Mouse (Mus musculus) ovary, adult 18-20 months (tissue): ENCODE results near the gene Foxo1.
A peak's percentile ranks its signal among the peaks of the same experiment; 100 is the strongest.

Experiments
- DNase-seq: peaks from one replicate; pipeline ENCODE4 v3.0.0; 2022; ENCODE audit warnings: low spot score, mixed read lengths

Gene Foxo1

GRCm38 (mm10) chr3:52308586-52309321, 40.6 kb downstream of the Foxo1 start:
- DNase-seq: no peak

DNA sequence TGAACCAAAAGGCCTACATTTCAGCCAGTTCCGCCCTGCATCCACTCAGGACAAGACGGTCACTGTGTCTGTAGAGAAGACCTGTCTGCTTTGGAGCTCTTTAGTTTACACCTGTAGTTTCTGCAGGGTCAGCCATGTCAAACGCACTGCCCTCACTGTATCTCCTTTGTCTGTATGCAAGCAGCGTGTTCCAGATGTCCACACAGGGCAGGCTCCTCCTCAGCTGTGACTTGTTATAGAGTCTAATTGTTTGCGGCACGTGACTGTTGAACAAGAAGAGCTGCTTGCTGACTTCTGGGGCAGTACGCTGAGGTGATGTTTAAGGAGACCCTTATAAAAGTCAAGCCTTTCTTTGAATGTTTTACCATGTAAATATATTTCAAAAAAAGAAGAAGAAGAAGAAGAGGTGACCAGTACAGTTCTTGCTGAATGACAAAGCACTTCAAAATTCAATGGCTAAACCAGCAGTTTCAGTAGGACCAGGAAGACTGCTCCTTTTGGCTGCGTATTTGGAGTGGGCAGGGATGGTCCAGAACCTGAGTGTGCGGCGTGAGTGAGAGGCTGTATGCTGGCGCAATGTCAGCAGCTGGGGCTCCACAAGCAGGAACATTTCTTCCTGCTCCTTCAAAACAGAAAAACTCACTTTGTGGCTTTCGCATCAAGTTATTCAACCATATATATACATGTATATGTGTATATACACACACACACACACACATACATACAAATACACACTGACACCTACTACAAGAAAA, 52.6 kb downstream of the Foxo1 start:
- DNase-seq: no peak

- DNase-seq: no peak
Observed at GRCm38 (mm10) chr3:52322401-52323385, 54.6 kb downstream of the Foxo1 start.

- DNase-seq: no peak
Observed at GRCm38 (mm10) chr3:52325006-52325405, 56.9 kb downstream of the Foxo1 start.

DNA sequence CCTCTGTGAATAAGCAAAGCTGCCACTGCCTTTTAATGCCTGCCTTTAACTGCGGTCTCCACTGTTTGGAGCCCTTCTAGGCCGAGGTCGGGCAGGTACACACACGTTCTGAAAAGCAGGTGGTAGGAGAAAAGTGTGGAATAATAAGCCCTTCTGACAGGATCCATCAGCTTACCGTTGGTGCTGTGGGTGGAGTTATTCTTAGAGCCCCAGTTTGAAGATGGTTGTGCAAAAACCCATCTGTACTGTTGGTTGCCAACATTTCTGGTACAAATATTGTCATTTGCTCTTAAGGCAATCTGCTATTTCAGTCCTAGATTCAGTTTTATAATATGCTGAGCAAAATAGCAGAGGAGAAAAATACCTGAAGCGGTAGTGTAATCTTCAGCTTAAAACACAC, 58.6 kb downstream of the Foxo1 start:
- DNase-seq: no peak

GRCm38 (mm10) chr3:52327146-52327545, 59.0 kb downstream of the Foxo1 start:
- DNase-seq: no peak

- no peak for DNase-seq
Observed at GRCm38 (mm10) chr3:52331709-52332108, 63.6 kb downstream of the Foxo1 start.

DNA sequence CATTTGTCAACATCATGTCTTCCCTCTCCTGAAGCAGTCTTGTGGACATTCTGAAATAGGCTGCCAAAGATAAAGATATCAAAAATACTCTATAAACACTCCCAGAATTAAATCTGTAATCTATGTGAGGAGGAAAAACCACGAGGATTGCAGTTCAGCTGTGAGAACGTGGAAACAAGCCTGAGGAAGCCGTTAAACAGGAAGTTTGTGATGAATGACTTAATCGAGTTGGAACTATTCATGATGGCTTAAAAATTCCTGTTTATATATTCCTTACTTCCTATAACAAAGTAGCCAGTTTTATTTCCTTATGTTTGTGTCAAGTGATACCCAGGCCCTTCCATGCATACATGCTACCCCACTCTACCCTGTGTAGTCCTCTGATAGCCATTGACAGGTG, 70.6 kb downstream of the Foxo1 start:
- DNase-seq: no peak

DNA sequence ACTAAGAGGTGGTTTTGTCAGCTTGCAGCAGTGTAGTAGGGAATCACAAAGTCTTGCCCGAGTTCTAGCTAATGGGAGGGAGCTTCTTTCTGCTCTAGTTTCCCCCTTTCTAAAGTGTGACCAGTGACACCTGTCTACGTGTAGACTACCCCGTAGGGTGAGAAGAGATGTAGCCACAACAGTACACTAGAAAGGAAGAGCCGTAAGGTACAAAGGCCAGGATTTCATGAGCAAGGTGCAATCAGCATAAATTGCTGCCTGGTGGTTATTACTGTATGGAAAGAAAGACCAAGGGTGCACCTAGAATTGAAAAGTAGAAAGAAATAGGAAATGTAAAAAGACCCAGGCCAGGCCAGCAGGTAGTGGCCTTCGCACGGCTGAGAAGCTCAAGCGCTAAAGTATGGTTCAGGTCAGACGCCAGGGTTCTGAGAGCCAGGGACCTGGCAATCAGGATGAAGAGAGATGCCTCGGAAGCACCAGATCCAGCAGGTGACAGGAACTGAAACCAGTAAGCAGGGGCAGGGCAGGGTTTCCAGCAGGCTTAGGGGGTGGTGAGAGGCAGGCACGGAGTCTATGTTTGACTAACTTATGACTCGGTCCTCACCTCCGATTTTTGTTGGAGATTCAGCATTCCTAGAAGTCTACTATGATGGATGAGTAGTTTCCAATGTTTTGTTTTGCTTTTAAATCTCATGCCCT, 72.3 kb downstream of the Foxo1 start:
- DNase-seq: no peak

DNA sequence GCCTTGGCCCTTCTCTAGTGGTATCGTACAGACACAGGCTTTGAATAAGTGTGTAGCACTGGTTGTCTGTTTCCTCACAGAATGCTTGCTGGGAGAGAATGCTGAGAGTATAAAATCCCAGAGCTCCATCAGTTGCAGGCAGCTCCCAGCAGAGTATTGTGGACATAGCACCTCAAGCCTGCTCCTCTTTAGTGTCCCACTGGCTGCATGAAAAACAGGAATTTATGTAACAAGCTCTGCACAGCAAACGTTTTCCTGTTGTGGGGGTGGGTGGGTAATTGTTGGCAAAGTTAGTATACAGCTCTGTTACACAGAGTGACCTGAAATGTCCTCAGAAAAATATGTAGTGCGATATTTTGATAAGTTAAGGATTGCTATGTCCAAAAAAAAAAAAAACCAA, 74.1 kb downstream of the Foxo1 start:
- no peak for DNase-seq

GRCm38 (mm10) chr3:52342801-52343200, 74.7 kb downstream of the Foxo1 start:
- DNase-seq: peak; percentile 37

DNA sequence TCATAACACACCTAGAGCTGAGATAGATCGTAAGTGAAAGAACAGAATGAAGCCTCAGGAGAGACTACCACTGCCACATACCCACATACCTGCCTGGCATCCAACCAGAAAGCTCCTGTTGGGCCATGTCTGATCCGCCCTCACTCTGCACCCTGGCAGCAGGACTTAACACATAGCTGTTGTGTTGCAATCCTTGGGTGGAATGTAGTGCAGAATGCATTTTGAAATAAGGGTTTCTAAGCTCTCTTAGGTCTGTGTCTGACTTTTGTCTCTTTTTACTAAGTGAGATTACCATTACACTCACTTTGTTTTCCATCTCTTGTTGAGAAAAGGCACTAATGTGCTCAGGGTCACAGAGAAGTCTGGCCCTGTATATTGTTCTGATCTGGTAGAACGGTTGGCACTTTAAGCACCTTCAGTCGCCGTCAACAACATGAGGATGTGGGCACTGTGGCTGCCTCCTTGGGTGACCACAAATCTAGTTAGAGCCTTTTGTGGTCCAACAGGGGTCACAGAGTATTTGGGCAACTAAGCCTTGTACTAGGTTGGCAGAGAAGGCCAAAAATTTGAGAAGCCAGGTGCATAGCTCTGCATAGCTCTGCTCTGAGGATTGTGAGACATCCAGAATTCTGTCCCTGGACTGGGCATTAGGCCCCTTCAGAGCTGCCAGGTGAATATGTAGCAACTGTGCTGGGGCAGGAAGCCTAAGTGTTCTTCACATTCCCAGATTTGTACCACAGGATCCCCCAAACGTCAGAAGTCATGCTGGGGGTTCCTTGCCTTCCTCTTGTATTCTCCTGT, 75.3 kb downstream of the Foxo1 start:
- no peak for DNase-seq

DNA sequence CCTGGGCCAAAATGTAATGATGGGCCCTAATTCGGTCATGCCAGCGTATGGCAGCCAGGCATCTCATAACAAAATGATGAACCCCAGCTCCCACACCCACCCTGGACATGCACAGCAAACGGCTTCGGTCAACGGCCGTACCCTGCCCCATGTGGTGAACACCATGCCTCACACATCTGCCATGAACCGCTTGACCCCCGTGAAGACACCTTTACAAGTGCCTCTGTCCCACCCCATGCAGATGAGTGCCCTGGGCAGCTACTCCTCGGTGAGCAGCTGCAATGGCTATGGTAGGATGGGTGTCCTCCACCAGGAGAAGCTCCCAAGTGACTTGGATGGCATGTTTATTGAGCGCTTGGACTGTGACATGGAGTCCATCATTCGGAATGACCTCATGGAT, 77.7 kb downstream of the Foxo1 start:
- no peak for DNase-seq

GRCm38 (mm10) chr3:52346986-52347710, 79.0 kb downstream of the Foxo1 start:
- no peak for DNase-seq

DNA sequence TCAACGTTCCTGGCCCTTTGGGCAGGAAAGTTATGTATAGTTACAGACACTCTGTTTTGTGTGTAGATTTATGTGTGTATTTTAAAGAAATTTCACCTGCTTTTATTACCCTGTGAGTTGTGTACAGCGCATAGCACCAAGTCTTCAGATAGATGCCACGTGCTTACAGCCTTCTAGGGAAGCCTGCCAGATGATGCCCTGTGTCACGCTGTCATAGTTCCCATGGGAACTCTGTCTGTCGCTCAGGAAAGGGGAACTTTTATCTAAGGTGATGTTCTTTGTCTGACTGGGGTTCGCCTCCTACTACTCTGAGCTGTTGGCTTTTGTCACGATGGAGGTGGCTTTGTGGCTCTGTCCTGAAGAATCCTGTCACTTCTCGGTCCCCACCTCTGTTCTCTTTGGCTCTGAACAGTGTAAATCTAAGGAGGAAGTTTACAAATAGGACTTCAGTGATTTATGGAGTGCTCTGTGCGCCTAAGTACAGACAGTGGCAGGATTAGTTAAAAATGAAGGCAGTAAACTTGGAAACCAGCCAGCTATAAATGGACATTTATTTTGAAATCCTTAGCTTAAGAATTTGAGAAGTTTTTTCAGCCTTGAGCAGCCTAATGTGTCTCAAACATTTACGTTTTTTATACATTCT, 80.0 kb downstream of the Foxo1 start:
- no peak for DNase-seq

- DNase-seq: no peak
Observed at GRCm38 (mm10) chr3:52350636-52351035, 82.5 kb downstream of the Foxo1 start.

- no peak for DNase-seq
Observed at GRCm38 (mm10) chr3:52351901-52352300, 83.8 kb downstream of the Foxo1 start.

DNA sequence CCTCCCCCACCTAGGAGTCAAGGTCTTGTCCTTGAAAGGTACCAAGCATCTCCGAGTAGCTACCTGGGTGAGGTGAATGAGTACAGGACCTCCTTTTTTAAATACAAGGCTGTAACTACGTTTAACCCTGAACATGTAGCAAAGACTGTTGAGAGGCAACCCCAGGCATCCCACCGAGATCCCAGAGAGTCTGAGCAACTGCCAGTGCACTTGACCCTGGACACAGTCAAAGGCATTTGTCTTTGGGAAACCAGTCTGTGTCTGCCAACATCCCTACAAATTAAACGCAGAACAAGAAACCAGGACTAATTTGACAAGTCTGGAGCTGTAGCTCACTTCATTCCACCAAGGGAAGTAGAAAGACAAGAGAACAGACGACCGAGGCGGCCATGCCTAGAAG, 86.1 kb downstream of the Foxo1 start:
- DNase-seq: no peak

DNA sequence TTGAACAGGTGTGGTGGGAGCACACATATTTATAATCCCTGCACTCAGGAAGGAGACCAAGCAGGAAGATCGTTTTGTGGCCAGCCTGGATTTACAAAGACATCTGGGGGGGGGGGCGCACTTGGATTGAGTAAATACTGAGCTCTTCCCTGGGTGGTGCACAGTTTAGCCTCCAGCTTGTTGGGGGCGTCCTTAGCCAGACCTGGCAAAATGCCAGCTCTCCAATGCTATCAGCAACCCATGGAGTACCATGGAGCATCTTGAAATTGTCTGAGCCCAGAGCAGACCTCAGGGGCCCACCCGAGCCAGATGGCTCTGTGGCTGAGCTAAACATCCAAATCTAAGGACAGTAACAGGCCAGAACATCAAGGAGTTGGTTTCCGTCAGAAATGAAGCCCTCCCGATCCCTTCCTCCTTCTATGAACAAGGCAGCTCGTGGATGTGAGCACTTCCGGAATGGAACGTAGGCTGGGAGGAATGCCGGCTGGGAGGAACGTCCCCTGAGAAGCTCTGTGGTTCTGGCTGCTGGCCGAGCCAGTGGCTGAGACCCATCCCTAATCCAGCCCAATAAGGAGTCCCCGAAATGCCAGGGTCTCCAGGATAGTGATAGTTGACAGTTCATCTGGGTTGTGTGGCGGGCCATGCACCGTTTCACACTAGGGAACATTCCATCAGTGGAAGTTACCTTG, 89.3 kb downstream of the Foxo1 start:
- no peak for DNase-seq
